Mouse (Mus musculus) heart, postnatal 0 days (tissue): ENCODE measurements around the gene Slc17a5.
A peak's percentile ranks its signal among the peaks of the same experiment; 100 is the strongest.

Experiments used
- CTCF ChIP-seq: IDR thresholded peaks from 2 replicates; pipeline ENCODE4 v1.5.1; 2016; ENCODE audit warnings: antibody characterized with exemption, control low read depth, low read depth
- EP300 ChIP-seq: IDR thresholded peaks from 2 replicates; pipeline ENCODE4 v1.6.1; 2016; ENCODE audit warnings: antibody characterized with exemption, low read depth

DNA sequence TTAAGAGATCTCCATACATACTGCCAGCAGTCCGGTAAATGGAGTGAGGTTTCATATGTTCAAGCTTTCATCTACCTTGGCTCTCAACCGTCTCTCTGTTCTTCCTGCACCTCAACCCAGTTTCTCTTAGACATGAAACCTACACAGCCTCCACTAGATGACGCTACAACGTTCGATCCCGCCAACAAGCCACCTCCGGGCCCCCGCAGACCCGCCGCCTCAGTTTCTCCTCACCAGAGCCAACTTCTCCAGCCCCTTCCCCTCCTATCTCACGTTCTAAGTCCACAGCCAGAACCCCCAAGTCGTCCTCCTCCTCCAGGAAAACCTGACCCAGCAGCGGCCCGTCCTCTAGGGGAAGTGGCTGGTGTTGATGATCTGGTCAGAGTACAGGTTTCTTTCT, 66.2 kb downstream of the Slc17a5 start:
- peak; percentile 33 for TF ChIP-seq CTCF
- no peak for TF ChIP-seq EP300
